Mouse (Mus musculus): ENCODE measurements around the gene Vwa5b2.

Gene Vwa5b2

GRCm38 (mm10) chr16:20621991-20622685 lies 32.9 kb downstream of the Vwa5b2 start:
- peak; percentile 59 for DNase-seq (ENCODE audit: low read depth, low spot score)
- H3K27me3 ChIP-seq (ENCODE audit: control insufficient read depth, insufficient read depth, low read length, poor library complexity, severe bottlenecking): no peaks in the 10 kb centered on the region; the same call in 1 of the 2 replicates
- no peaks in the 10 kb centered on the region for H3K36me3 ChIP-seq (ENCODE audit: control insufficient read depth, insufficient read depth, low read length, poor library complexity, severe bottlenecking)

- no peaks in the 10 kb centered on the region; the same call in 1 of the 2 replicates for H3K27me3 ChIP-seq (ENCODE audit: control insufficient read depth, insufficient read depth, low read length, poor library complexity, severe bottlenecking)
- DNase-seq (ENCODE audit: low read depth, low spot score): no peak
- no peaks in the 10 kb centered on the region for H3K36me3 ChIP-seq (ENCODE audit: control insufficient read depth, insufficient read depth, low read length, poor library complexity, severe bottlenecking)
Observed at GRCm38 (mm10) chr16:20623211-20623610, 33.9 kb downstream of the Vwa5b2 start.

DNA sequence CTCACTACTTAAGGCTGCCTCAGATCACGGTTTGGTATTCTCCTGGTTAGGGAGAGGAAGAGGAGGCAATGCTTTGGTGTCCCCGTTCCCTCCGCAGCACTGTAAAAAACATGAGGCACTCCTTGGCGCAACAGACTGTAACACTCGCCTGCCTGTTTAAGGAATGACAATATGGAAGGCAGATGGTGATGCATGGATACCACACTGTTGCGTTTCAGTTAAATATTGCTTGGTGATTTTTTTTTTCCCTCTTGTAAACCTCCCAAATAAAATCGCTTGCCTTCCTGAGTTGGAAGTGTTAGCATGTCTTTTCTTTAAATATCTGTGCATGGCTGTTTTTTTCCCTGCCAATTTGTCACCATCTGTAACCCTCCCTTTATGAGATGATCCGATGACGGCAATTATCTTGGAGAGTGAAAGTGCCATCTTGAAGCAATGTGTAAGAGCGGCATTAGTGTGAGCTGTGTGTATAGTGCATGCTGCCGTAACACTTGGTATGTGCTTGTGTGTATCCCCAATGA lies 39.7 kb downstream of the Vwa5b2 start:
- no peaks in the 10 kb centered on the region for H3K36me3 ChIP-seq (ENCODE audit: control insufficient read depth, insufficient read depth, low read length, poor library complexity, severe bottlenecking)
- no peak for DNase-seq (ENCODE audit: low read depth, low spot score)
- no peaks in the 10 kb centered on the region for H3K27me3 ChIP-seq (ENCODE audit: control insufficient read depth, insufficient read depth, low read length, poor library complexity, severe bottlenecking)

DNA sequence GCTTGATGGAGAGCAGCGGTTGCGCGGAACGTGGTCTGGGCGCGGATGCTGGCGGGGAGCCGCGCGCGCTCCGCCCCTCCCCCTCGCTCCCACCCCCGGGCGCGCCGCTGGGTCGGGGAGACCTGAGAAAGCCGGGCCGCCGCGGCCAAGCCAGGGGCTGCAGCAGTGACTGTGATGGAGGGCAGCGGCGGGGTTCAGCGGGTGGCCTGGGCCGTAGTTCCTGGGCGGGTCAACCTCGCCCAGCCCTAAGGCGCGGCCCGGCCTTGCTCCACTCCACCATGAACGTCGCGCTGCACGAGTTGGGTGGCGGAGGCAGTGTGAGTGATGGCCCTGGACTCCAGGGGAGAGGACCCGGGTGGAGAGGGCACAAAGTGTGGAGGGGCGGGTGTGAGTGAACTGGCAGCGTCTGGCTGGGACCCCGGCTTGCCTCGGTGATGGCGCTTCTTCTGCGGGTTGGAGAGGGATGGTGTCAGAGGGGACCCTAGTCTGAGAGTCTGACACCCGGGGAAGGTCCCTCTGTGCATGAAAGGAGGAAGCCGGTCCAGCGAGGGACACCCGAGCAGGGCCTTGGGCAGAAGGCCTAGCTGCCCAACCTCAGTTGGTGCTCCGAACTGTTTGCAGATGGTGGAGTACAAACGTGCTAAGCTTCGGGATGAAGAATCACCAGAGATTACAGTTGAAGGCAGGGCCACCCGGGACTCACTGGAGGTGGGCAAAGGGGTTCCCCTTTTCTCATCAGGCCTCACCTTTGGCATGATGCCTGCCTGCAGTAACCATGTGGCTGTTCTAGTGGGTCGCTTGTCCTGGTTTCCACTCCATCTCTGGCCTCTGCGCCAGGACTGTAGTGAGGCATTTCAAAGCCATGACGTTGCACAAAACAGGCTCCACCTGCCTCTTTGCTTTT lies 40.7 kb downstream of the Vwa5b2 start, which contains the start of gene Ece2:
Gene Ece2 (plus strand): TSS at position 98 of the 904 bp plus-strand sequence.
- H3K36me3 ChIP-seq (ENCODE audit: control insufficient read depth, insufficient read depth, low read length, poor library complexity, severe bottlenecking): no peaks in the 10 kb centered on the region
- no peaks in the 10 kb centered on the region for H3K27me3 ChIP-seq (ENCODE audit: control insufficient read depth, insufficient read depth, low read length, poor library complexity, severe bottlenecking)
- no peak for DNase-seq (ENCODE audit: low read depth, low spot score)

DNA sequence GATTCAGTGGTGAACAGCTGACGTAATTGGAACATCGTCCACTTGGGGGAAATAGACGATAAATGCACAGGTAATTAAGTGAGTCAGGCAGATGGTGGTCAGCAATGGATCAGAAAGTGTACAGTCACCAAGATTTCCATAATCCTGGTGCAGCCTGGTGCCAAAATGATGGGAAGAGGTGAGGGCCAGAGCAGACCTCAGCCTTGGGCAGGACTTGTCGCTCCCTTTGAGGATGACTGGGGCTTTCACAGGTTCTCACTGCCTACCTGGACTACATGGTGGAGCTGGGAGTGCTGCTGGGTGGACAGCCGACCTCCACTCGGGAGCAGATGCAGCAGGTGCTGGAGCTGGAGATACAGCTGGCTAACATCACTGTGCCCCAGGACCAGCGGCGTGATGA lies 48.1 kb downstream of the Vwa5b2 start:
- Histone ChIP-seq H3K36me3 (ENCODE audit: control insufficient read depth, insufficient read depth, low read length, poor library complexity, severe bottlenecking) (no peaks in the 10 kb centered on the region), H3K27me3 (ENCODE audit: control insufficient read depth, insufficient read depth, low read length, poor library complexity, severe bottlenecking) (no peaks in the 10 kb centered on the region)
- no peak for DNase-seq (ENCODE audit: low read depth, low spot score)

DNA sequence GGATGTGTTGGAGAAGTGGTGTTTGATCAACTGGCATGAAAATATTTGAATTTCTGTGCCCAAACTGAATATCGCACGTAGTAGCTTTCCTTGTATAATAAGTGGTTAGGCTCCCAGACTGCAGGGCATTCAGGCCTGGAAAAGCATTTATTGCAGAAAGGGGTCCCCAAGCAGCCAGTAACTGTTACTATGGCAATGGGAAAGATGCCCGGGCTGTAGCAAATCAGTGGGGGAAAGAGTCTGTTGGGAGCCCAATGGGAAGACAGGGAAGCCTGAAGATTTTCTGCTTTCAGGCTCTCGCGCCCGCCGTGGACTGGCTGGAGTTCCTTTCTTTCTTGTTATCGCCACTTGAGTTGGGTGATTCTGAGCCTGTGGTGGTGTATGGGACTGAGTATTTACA lies 49.1 kb downstream of the Vwa5b2 start:
- Histone ChIP-seq H3K36me3 (ENCODE audit: control insufficient read depth, insufficient read depth, low read length, poor library complexity, severe bottlenecking) (no peaks in the 10 kb centered on the region), H3K27me3 (ENCODE audit: control insufficient read depth, insufficient read depth, low read length, poor library complexity, severe bottlenecking) (no peaks in the 10 kb centered on the region)
- DNase-seq (ENCODE audit: low read depth, low spot score): no peak

GRCm38 (mm10) chr16:20642161-20642560 lies 52.9 kb downstream of the Vwa5b2 start:
- DNase-seq (ENCODE audit: low read depth, low spot score): peak; percentile 58
- H3K36me3 ChIP-seq (ENCODE audit: control insufficient read depth, insufficient read depth, low read length, poor library complexity, severe bottlenecking): no peaks in the 10 kb centered on the region
- H3K27me3 ChIP-seq (ENCODE audit: control insufficient read depth, insufficient read depth, low read length, poor library complexity, severe bottlenecking): no peaks in the 10 kb centered on the region

GRCm38 (mm10) chr16:20643911-20644310 lies 54.6 kb downstream of the Vwa5b2 start:
- Histone ChIP-seq H3K27me3 (ENCODE audit: control insufficient read depth, insufficient read depth, low read length, poor library complexity, severe bottlenecking) (no peaks in the 10 kb centered on the region), H3K36me3 (ENCODE audit: control insufficient read depth, insufficient read depth, low read length, poor library complexity, severe bottlenecking) (no peaks in the 10 kb centered on the region)
- no peak for DNase-seq (ENCODE audit: low read depth, low spot score)

DNA sequence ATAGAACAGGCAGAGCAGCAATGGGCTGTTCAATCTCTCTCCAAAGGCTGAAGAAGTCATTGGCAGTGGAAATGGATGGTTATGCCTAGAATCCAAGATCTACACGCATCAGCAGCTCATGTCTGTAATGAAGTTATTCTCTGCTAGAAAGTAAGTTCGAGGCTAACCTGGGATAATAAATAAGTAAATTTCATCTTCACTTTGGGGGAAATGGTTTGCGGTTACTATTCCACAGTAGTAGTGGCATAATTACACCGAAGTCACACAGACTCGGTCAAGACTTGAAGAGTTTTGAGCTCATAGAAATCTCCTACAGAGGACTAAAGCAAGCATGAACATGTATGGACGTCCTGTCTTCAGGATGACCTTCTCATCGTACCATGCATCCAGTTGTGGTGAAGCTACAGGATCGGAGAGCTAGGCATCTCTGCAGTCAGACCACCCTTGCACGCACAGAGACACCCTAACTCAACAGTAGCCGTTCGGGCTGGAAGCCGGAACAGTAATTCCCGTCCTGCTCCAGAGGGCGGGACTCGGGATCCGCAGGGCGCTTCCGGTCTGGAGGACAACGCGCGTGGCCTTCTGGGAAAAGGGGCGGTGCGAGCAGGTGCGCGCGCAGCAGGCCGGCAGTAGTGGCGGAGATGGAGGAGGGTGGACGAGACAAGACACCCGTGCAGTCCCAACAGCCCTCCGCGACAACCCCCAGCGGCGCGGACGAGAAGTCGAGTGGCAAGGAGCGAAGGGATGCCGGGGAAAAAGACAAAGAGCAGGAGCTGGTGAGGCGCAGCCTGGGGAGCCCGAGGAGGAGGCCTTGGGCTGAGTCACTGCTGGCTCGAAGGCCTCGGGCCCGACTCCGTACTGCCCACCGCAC lies 62.0 kb downstream of the Vwa5b2 start, which contains the start of gene Psmd2:
Gene Psmd2 (plus strand): TSS at position 577 of the 871 bp plus-strand sequence.
- H3K27me3 ChIP-seq (ENCODE audit: control insufficient read depth, insufficient read depth, low read length, poor library complexity, severe bottlenecking): no peaks in the 10 kb centered on the region
- H3K36me3 ChIP-seq (ENCODE audit: control insufficient read depth, insufficient read depth, low read length, poor library complexity, severe bottlenecking): peaks cover 2% of the 10 kb centered on the region; the same call in 1 of the 2 replicates
- DNase-seq (ENCODE audit: low read depth, low spot score): peak; percentile 90

DNA sequence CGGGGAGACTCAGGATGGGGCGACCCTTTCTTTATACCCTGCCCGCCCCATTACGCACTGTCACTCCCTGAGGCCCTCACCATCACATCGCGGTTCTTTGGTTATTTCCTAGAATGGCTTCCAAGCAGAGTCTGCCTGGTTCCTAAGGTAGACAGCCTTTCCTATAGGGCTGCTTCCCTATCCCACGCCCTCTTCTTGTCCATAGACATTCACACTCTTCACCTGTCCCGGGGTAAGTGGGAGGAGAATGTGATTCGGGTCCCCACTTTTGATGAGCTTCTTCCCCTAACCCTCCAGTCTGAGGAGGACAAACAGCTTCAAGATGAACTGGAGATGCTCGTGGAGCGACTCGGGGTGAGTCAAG lies 62.7 kb downstream of the Vwa5b2 start:
- DNase-seq (ENCODE audit: low read depth, low spot score): no peak
- peaks cover 4% of the 10 kb centered on the region; the same call in 1 of the 2 replicates for H3K36me3 ChIP-seq (ENCODE audit: control insufficient read depth, insufficient read depth, low read length, poor library complexity, severe bottlenecking)
- H3K27me3 ChIP-seq (ENCODE audit: control insufficient read depth, insufficient read depth, low read length, poor library complexity, severe bottlenecking): no peaks in the 10 kb centered on the region

GRCm38 (mm10) chr16:20653315-20653714 lies 64.0 kb downstream of the Vwa5b2 start:
- no peak for DNase-seq (ENCODE audit: low read depth, low spot score)
- H3K36me3 ChIP-seq (ENCODE audit: control insufficient read depth, insufficient read depth, low read length, poor library complexity, severe bottlenecking): peaks cover 8% of the 10 kb centered on the region; the same call in 1 of the 2 replicates
- H3K27me3 ChIP-seq (ENCODE audit: control insufficient read depth, insufficient read depth, low read length, poor library complexity, severe bottlenecking): no peaks in the 10 kb centered on the region

Data from splenic B cell, adult 2 months (primary cell).